Mouse (Mus musculus) CH12.LX (cell line): Measurements from ENCODE around the gene Kif19a. TPM values are rescaled to one million over a fixed set of nuclear protein-coding genes. Genes with fewer than 3 reads are reported as not detected.

Experiments
- DNase-seq: peaks from one replicate; pipeline ENCODE4 v3.0.0-alpha.2; 2013; ENCODE audit errors: extremely low read depth
- H3K27ac ChIP-seq: 2 replicates; pipeline ENCODE4 v1.5.1; 2012; ENCODE audit warnings: low read depth, mild to moderate bottlenecking, control low read depth, moderate library complexity; ENCODE audit not compliant: insufficient read depth
- H3K27me3 ChIP-seq: replicated peaks from 2 replicates; pipeline ENCODE3; 2012; ENCODE audit warnings: inconsistent platforms
- H3K36me3 ChIP-seq, 2 experiments: replicated peaks in 1 of 2; 2 replicates each; pipeline versions ENCODE3 to v1.6.1; 2012; ENCODE audit warnings: inconsistent platforms in 1 of 2, low read length in 1 of 2, mild to moderate bottlenecking in 1 of 2, mixed read lengths in 1 of 2, moderate library complexity in 1 of 2; ENCODE audit not compliant: control insufficient read depth in 1 of 2, insufficient read depth in 1 of 2
- H3K4me1 ChIP-seq, 2 experiments: 2 replicates each; pipeline ENCODE4 v1.6.1; 2012; ENCODE audit warnings: inconsistent platforms in 1 of 2, moderate library complexity in 1 of 2; ENCODE audit not compliant: insufficient read depth in 2 of 2, control insufficient read depth in 1 of 2
- H3K4me2 ChIP-seq: 2 replicates; pipeline ENCODE4 v1.6.1; 2012; ENCODE audit warnings: low read depth, mild to moderate bottlenecking, control low read depth; ENCODE audit not compliant: poor library complexity, insufficient read depth, severe bottlenecking
- H3K4me3 ChIP-seq, 3 experiments: fragments of 150-350 bp in 1 of 3; sonication (generic) in 1 of 3; replicated peaks in 1 of 3; 2 replicates each; pipeline versions ENCODE3 to v1.5.1; 2011 to 2012; ENCODE audit warnings: low read depth in 2 of 3, low read length in 2 of 3, mild to moderate bottlenecking in 2 of 3, moderate library complexity in 2 of 3, control low read depth in 1 of 3, improper control_type of control experiment in 1 of 3, inconsistent platforms in 1 of 3, mixed read lengths in 1 of 3; ENCODE audit not compliant: poor library complexity in 1 of 3
- H3K79me2 ChIP-seq: replicated peaks from 2 replicates; pipeline ENCODE4 v1.6.1; 2012; ENCODE audit warnings: mild to moderate bottlenecking, moderate library complexity; ENCODE audit not compliant: control insufficient read depth, poor library complexity, insufficient read depth, severe bottlenecking; ENCODE audit errors: extremely low read depth
- H3K9ac ChIP-seq: 2 replicates; pipeline ENCODE4 v1.6.1; 2012; ENCODE audit warnings: low read depth, mild to moderate bottlenecking, control low read depth, moderate library complexity; ENCODE audit not compliant: insufficient read depth
- H3K9me3 ChIP-seq: replicated peaks from 2 replicates; pipeline ENCODE3; 2012; ENCODE audit warnings: low read length, inconsistent platforms, mixed read lengths
- CHD1 ChIP-seq: IDR thresholded peaks from 2 replicates; pipeline ENCODE4 v1.6.1; 2012; ENCODE audit warnings: low read depth, low read length, improper control_type of control experiment, inconsistent platforms
- CTCF ChIP-seq, 2 experiments: IDR thresholded peaks in 1 of 2; conservative IDR thresholded peaks in 1 of 2; 2 replicates each; pipeline ENCODE4 v1.5.1; 2011 to 2012; ENCODE audit warnings: low read depth in 2 of 2, low read length in 2 of 2, improper control_type of control experiment in 1 of 2, inconsistent platforms in 1 of 2, mild to moderate bottlenecking in 1 of 2, moderate library complexity in 1 of 2
- ELF1 ChIP-seq: IDR thresholded peaks from 2 replicates; pipeline ENCODE4 v1.6.1; 2014; ENCODE audit warnings: low read depth, mild to moderate bottlenecking, inconsistent platforms, low read length, improper control_type of control experiment
- EP300 ChIP-seq: IDR thresholded peaks from 2 replicates; pipeline ENCODE4 v1.6.1; 2011; ENCODE audit warnings: low read length, improper control_type of control experiment
- GABPA ChIP-seq: IDR thresholded peaks from 2 replicates; pipeline ENCODE4 v1.6.1; 2012; ENCODE audit warnings: low read depth, low read length, improper control_type of control experiment, inconsistent platforms; ENCODE audit not compliant: insufficient replicate concordance
- HCFC1 ChIP-seq: IDR thresholded peaks from 2 replicates; pipeline ENCODE4 v1.6.1; 2012; ENCODE audit warnings: low read depth, mild to moderate bottlenecking, inconsistent platforms, low read length, improper control_type of control experiment
- IRF4 ChIP-seq: IDR thresholded peaks from 2 replicates; pipeline ENCODE4 v1.6.1; 2014; ENCODE audit warnings: low read depth, mild to moderate bottlenecking, inconsistent platforms, low read length, improper control_type of control experiment
- JUN ChIP-seq: IDR thresholded peaks from 2 replicates; pipeline ENCODE4 v1.6.1; 2011; ENCODE audit warnings: low read depth, mild to moderate bottlenecking, low read length, improper control_type of control experiment, moderate library complexity; ENCODE audit not compliant: insufficient read depth
- MXI1 ChIP-seq: IDR thresholded peaks from 2 replicates; pipeline ENCODE4 v1.6.1; 2011; ENCODE audit warnings: mild to moderate bottlenecking, low read depth, low read length, improper control_type of control experiment
- MYC ChIP-seq: IDR thresholded peaks from 2 replicates; pipeline ENCODE4 v1.6.1; 2011; ENCODE audit warnings: low read depth, mild to moderate bottlenecking, improper control_type of control experiment, low read length
- NELFE ChIP-seq: IDR thresholded peaks from 2 replicates; pipeline ENCODE4 v1.6.1; 2011; ENCODE audit warnings: low read depth, low read length, improper control_type of control experiment
- NRF1 ChIP-seq: IDR thresholded peaks from 2 replicates; pipeline ENCODE4 v1.6.1; 2014; ENCODE audit warnings: low read depth, mild to moderate bottlenecking, inconsistent platforms, low read length, improper control_type of control experiment, moderate library complexity
- POLR2A ChIP-seq: IDR thresholded peaks from 2 replicates; pipeline ENCODE4 v1.6.1; 2011; ENCODE audit warnings: low read depth, mild to moderate bottlenecking, improper control_type of control experiment, low read length
- RCOR1 ChIP-seq: conservative IDR thresholded peaks from 2 replicates; pipeline ENCODE4 v1.6.1; 2012; ENCODE audit warnings: low read depth, mild to moderate bottlenecking, inconsistent platforms, low read length, improper control_type of control experiment
- SIN3A ChIP-seq: IDR thresholded peaks from 2 replicates; pipeline ENCODE4 v1.6.1; 2012; ENCODE audit warnings: low read length, improper control_type of control experiment, inconsistent platforms
- SMC3 ChIP-seq: IDR thresholded peaks from 2 replicates; pipeline ENCODE4 v1.6.1; 2011; ENCODE audit warnings: low read depth, low read length, improper control_type of control experiment
- ZKSCAN1 ChIP-seq: IDR thresholded peaks from 2 replicates; pipeline ENCODE4 v1.6.1; 2012; ENCODE audit warnings: low read depth, inconsistent platforms, low read length, improper control_type of control experiment, borderline replicate concordance
- ZNF384 ChIP-seq: IDR thresholded peaks from 2 replicates; pipeline ENCODE4 v1.6.1; 2012; ENCODE audit warnings: low read depth, low read length, improper control_type of control experiment, inconsistent platforms
- dilution Hi-C: fragments of 300-500 bp; cut with MboI; formaldehyde crosslinking; loops from 2 replicates; pipeline ENCODE4 v1.14.3; 2020; ENCODE audit warnings: low sequenced_read_pairs; ENCODE audit not compliant: extremely low pct_unique_long_range_greater_than_20kb, extremely low pct_ligation_motif_present
- in situ Hi-C: fragments of 300-500 bp; cut with MboI; formaldehyde crosslinking; loops from 3 replicates; pipeline ENCODE4 v1.14.3; 2019; ENCODE audit warnings: low sequenced_read_pairs, low pct_ligation_motif_present, low pct_unique_long_range_greater_than_20kb, mixed read lengths
- polyA plus RNA-seq: library from polyadenylated mRNA; unstranded; fragments of >175 nt; gene quantifications from 2 replicates; pipeline ENCODE4 v1.2.1, GENCODE M21; 2012; ENCODE audit warnings: low read depth; ENCODE audit not compliant: insufficient read length
- total RNA-seq, 2 experiments: library from RNA; depleted of rRNA; stranded (reverse); fragments of 300-350 nt in 1 of 2; fragments of >200 nt in 1 of 2; gene quantifications; 2 replicates each; pipeline ENCODE4 v1.2.3; 2012 to 2014

Gene Kif19a
- total and polyA plus RNA-seq, 3 experiments, result 1.4 to 8.2 (median 1.9) TPM

DNA sequence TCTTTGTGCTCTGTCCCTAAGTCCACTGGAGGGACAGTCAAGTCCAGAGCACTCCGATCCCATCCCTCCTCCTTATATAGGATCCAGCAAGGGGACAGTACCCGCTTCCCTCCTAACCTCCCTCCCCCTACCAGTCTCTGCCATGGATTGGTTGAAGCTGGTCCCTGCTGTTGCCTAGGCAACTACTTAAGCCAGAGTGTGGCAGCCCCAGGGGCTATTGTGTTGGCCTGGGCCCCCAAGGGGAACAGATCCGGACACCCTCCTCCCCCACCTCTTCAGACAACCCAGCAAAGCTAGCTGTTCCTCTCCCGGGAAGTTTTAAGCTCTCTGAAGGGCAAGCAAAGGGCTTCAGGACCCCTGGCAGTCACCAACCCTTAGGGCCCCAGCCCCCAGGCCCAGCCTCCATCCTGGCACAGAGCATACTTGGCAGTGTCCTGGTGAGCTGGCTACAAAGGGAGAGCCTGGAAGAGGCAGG, 30.7 kb downstream of the Kif19a start, which contains the start of gene Btbd17:
Btbd17 (minus strand) TSS at position 98 of the 475 bp plus-strand sequence.
- Histone ChIP-seq H3K9me3 (peaks cover 11% of the 10 kb centered on the region), H3K4me1 (peaks cover 3 to 21% of the 10 kb centered on the region in 2 experiments; a peak in 3 of 4 replicates), H3K27me3 (peaks cover 29% of the 10 kb centered on the region), H3K4me2 (peak within 1 kb of the TSS; percentile 85), H3K27ac (no peak within 1 kb of the TSS), H3K4me3 (peak within 1 kb of the TSS in 2 of 3 experiments; percentile 12 to 38), H3K36me3 (peaks cover 0 to 4% of the 10 kb centered on the region in 2 experiments), H3K9ac (no peak within 1 kb of the TSS), H3K79me2 (no peaks in the 10 kb centered on the region)
- dilution Hi-C loops, result no loop called here
- DNase-seq, result no peak
- in situ Hi-C loops, result loop anchor here (5.0 kb wide), 1 partner anchor 44 kb away; no protein-coding TSS in a partner anchor
- TF ChIP-seq ZKSCAN1, result no peak
- no peak for TF ChIP-seq NRF1
- no peak for TF ChIP-seq CHD1
- TF ChIP-seq RCOR1, result no peak
- no peak for TF ChIP-seq ELF1
- no peak for TF ChIP-seq SIN3A
- TF ChIP-seq SMC3, result no peak
- TF ChIP-seq CTCF (conservative IDR thresholded peaks at IDR 0.05 in 1 of 2, IDR thresholded peaks at IDR 0.05 in 1 of 2; ENCODE audit: low read depth in 2 of 2, low read length in 2 of 2), result no peak

DNA sequence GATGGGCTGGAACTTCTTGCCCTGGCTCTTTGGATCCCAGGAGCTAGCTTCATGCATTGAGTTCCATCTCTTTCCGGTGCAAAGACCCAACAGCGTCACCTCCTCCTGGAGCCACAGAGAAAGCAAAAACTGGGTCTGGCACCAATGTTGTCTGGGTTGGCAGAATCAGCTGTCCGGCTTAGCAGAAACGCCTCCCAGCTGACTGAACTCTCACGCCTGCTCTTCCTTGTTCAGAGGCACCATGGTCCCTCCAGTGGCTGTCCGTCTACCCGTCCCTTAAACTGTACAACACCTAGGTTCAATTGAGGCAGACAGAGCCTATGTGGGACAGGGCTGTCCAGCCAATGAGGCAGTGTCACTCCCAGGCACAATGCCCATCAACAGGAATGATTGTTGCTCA, 32.0 kb downstream of the Kif19a start:
- dilution Hi-C loops (no loop called here), in situ Hi-C loops (loop anchor here (5.0 kb wide), 1 partner anchor 45 kb away; no protein-coding TSS in a partner anchor)
- no peak overlapping the region for H3K9ac ChIP-seq
- peaks cover 35% of the 10 kb centered on the region for H3K27me3 ChIP-seq
- no peak overlapping the region for H3K4me3 ChIP-seq
- peaks cover 8% of the 10 kb centered on the region for H3K9me3 ChIP-seq
- TF ChIP-seq ELF1 (no peak), ZNF384 (no peak), MXI1 (no peak), GABPA (no peak), MYC (no peak), NELFE (no peak), JUN (no peak), POLR2A (no peak), EP300 (no peak), IRF4 (no peak), HCFC1 (no peak)
- H3K27ac ChIP-seq, result no peak overlapping the region
- no peaks in the 10 kb centered on the region for H3K79me2 ChIP-seq
- H3K4me2 ChIP-seq, result no peak overlapping the region
- DNase-seq, result no peak
- H3K36me3 ChIP-seq, result peaks cover 0 to 1% of the 10 kb centered on the region in 2 experiments
- H3K4me1 ChIP-seq, result peaks cover 3 to 21% of the 10 kb centered on the region in 2 experiments; a peak in 3 of 4 replicates
